Mouse (Mus musculus) lung, postnatal 0 days (tissue): ENCODE results near the gene Cdk5rap1.
A peak's percentile ranks its signal among the peaks of the same experiment; 100 is the strongest.

Experiments
- CTCF ChIP-seq: IDR thresholded peaks from 2 replicates; pipeline ENCODE4 v1.5.1; 2016; ENCODE audit warnings: antibody characterized with exemption, mild to moderate bottlenecking
- EP300 ChIP-seq: IDR thresholded peaks from 2 replicates; pipeline ENCODE4 v1.6.1; 2016; ENCODE audit warnings: antibody characterized with exemption, mild to moderate bottlenecking, control low read depth

GRCm38 (mm10) chr2:154300496-154300895, 72.3 kb downstream of the Cdk5rap1 start:
- TF ChIP-seq CTCF (peak; percentile 92), EP300 (no peak)
